Mouse (Mus musculus) embryo, embryonic 11 days (tissue): ENCODE data around the gene Ptprcap.

Source experiments
- DNase-seq: peaks from one replicate; pipeline ENCODE4 v3.0.0-alpha.2; 2015

Ptprcap gene

DNA sequence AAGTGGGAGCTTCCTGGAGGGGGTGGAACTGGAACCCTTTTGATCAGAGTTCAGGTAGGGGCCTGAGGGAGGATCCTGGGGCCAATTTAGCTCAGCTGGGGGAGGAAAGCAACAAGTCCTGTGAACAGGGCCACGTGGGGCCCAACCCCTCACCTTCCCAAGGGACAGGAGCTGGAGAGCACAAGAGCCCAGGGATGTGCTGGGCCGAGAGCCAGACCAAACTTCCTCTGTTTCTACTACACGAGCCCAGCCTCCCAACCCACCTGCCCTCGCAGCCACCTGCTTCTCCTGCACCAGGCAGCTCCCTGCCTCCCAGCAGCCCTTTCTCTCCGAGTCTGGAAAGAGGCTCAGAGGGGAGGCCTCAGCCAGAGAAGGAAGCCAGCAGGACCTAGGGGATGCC is 43.1 kb downstream of the Ptprcap start:
- no peak for DNase-seq

DNA sequence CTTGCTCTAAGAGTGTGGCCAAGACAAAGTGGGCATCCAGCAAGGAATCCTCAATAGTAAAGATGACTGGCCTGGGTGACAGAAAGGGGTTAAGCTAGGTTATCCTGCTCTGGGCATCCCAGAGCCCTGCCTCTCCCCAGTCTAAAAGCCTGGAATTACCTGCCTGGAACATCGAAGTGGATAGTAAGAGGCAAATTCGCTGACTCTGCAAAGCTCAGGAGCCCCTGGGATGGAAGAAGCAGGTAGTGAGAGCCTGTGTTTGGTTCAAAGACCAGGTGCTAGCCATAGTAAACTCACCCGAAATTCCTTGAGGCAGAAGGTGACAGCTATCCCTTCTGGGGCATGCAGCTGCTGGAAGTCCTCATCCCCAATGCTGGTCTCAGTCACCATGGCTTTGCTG is 43.8 kb downstream of the Ptprcap start:
- DNase-seq: no peak

DNA sequence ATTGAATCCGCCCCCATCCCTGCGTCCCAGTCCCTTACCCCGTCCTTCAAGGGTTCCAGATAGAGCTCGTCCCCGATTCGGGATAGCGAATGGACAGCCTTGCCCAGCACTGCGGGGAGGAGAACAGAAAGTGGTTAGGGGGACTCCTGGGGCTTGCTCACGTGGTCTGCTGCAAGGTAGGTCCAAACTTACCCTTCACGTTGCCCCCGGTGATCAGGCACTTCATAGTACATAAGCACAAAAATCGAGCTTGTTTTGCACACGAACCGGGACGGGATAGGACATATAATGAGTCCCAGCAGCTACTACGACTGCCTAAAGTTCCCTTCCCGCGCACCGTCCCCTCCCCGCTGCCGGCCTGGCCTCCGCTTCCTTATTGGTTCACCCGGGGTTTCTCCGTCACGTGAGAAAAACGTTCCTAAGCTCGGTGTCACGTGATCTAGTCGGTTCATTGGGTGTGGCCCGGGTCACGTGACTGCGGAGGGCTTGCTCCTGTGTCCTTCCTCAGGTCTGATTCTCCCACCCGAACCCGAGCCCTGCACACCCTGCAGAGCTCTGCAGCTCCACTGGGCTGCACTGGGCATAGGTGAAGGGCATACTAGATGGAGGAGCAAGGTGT is 48.0 kb downstream of the Ptprcap start, which contains the start of gene Rad9a:
Gene Rad9a, minus strand, starts transcription at position 372 of the 619 bp plus-strand sequence.
- peak; percentile 100 for DNase-seq

DNA sequence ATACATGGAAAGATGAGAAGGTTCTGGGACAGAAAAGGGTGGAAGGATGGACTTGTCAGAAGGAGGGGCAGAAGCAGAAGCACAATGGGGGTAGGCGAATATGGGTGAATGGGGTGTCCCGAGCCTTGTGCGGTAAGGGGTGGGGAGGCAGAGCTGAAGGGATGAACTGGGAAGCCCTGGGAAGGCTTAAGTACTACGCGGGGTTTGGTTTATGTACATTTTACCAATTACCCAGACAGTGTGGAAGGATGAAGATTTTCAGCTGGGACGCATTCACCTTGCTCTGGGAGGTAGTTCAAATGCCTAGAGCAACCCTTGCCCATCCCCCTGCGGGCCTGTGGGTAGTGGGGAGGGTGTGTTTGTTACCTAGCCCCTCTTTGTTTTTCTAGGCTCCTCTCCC is 48.7 kb downstream of the Ptprcap start:
- no peak for DNase-seq

DNA sequence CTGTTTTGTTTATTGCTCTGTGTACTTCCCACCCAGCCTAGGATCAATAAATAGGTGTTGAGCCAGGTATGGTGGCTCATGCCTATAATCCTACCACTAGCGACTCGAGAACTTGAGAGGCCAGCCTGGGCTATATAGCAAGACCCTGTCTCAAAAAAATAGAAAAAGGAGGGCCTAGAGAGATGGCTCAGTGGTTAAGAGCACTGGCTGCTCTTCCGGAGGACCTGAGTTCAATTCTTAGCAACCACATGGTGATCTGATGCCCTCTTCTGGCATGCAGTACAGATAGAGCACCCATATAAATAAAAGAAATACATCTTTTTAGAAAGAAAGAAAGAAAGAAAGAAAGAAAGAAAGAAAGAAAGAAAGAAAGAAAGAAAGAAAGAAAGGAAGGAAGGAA is 49.7 kb downstream of the Ptprcap start:
- DNase-seq: no peak

DNA sequence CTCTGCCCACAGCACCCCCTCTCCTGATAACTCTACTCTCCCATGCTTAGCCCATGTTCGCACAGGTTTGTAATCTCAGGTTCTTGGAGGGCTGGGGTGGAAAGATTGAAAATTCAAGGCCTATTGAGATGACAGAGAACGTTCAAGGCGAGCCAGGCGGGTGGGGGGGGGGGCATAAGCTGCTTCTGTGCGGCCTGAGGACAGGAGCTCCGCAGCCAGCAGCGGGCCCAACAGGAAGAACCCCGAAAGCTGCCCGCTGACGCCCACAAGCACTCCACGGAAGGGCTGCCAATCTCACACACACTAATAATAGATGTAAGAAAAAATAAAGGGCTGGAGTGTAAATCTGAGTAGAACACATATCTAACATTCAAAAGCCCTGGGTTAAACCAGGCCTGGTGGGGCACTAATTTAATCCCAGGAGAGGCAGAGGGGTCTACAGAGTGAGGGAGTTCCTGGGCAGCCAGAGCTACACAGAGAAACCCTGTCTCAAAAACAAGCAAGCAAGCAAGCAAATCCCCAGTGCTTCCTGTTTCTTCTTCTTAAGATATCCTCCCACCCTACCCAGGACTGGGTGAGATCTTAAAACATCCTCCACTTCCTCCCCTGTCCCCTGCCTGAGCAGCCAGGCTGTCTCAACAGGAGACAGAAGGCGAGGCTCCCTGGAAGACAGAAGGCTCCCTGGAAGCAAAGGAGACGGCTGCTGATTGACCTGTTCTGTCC is 50.4 kb downstream of the Ptprcap start:
- no peak for DNase-seq

DNA sequence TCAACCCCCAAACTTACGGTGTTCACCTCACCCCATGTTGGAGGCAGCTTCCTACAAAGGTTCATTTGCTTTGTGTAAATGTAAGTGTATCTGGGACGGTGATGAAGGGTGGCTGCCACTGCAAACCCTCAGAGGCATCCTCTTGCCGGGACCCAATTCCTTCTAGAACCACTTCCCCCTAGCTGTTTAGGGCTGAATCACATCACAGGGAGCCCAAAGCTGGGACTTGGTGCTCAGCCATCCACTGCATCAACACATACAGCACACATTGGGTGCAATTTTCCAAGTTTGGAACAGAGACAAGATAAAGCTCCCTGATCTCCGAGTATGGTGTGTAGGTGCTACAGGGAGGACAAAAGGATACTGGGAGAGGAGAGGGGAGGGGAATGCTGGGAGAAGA is 51.5 kb downstream of the Ptprcap start:
- no peak for DNase-seq
